Mouse (Mus musculus): ENCODE data around the gene Csf3.
"Not testable (repeated sequence)": the region's sequence is repeated elsewhere in the genome, so short reads cannot be mapped to it uniquely, and the experiment has no call there.

The Csf3 gene

DNA sequence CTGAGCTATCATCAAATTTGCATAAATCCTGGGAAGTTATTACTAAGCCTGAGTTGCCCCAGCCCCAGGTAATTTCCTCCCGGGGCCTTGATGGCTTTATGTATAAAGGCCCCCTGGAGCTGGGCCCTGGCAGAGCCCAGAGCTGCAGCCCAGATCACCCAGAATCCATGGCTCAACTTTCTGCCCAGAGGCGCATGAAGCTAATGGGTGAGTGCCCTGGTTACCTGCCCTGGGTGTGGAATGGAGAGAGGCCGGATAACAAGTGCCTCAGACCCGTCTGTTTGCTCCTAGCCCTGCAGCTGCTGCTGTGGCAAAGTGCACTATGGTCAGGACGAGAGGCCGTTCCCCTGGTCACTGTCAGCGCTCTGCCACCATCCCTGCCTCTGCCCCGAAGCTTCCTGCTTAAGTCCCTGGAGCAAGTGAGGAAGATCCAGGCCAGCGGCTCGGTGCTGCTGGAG lies at the start of gene Csf3:
Gene Csf3, plus strand, starts transcription at position 51 of the 458 bp plus-strand sequence.
- DNase-seq, result no peak

DNA sequence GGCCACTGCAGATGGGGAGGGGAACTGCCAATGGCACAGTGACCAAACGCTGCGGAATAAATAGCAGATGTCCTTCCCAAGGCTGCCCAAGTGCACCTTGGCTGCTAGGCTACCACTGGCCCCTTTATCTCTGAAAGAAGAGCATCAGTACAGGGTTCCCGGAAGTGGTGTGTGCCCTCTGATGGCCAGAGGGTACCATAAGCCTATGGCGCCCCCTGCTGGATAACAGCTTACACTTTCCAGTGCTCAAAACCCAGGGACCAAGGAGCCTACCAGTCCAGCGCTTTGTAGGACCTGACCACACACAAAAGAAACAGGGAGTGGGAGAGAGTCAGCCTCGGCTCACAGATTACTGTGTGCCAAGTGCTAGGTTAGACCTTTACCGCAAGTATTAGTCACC lies 46.0 kb upstream of the Csf3 start:
- peak; percentile 19 for DNase-seq

DNA sequence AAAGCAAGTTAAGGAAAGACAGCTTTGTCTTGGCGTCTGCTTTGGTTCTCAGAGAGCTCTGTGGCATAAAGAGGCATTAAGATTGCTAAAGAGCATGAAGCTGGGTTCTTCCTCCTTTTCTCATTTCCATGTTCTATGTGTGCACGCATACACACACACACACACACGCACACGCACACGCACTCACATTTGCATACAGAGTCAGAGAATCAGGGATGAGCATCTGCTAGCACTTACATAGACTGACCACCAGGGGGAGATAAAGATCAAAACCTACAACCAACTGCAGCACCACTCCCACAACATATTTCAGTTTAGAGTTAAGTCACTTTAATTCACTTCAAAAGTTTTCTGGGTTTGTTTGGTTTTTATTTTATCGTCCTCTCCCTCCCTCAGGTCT lies 40.5 kb upstream of the Csf3 start:
- peak; percentile 50 for DNase-seq

DNA sequence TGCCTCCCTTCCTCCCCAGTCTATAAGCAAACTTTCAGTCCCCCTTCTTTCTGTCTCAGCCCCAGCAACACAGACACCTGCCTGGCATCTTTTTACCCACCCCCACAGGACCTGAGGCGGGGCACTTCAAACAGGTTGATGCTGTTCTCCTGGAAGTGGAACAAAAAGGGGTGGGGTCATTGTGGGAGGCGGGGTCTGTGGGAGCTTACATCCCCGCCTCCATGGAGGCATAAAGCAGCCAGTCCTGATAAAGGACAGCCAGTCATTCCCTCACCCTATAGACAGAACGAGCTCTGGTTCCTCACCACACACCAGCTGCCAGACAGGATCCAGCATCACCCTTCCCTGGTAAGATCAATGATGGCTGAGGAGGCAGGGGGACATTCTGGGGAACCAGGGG lies 37.0 kb upstream of the Csf3 start, which contains the start of gene Gsdma:
Gene Gsdma, plus strand, starts transcription at position 261 of the 400 bp plus-strand sequence.
- DNase-seq, result no peak

DNA sequence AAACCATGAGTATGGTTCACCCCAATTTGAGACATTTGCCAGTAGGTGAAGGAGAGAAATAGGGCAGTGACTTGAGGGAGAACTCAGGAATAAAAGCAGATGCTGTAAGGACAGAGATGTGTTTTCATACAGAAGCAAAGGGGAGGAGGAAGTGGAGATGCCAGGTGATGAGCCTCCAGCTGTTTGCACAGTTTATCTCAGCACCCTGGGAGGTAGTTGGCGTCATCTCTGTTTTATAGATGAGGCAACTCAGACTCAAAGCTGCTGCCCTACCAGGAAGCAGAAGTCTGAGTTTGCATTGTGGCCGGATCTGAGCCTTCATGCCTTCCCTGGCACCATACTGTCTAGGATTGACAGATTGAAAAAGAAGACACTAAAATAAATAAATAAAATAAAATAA lies 32.1 kb upstream of the Csf3 start:
- no peak for DNase-seq

DNA sequence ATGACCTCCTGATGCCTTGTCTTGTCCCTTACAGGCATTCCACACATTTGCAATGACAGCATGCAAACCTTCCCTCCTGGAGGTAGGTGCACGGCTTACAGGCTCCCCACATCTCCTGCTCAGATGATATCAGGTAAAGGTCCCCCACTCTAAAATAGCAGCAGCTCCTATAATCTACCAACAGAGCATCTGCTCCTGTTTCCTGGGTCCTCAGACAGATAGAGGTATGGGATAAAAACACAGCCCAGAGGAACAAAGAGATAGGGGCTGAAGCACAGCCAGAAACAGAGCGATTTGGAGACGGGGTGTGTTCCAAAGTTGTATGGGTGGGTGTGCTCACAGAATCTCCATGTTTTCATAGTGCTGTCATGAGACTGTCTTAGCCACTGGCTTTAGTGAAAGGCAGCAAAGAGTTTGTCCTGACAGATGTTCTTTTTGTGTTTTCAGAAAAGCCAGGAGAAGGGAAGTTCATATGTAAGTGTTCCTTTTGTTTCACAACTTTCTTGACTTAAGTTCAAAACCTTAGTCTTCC lies 29.7 kb upstream of the Csf3 start:
- DNase-seq, result no peak

DNA sequence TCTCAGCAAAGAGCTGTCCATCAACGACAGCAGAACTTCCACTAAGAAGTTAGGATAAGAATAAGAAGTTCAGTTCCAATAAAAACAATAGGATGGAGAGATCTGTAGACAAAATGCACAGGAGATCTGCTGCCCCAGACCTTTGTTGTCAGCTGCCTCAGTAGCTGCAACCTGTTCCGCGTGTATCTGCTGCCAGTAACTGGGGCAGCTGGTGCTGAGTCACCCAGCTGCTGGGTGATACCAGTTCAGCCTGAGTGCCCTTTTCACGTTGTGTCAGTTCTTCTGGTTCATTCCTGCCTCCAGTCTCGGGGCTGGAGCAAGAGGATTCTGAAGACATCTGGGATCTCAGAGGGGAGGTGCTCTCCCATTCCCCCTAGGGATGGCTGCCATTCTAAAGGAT lies 29.2 kb upstream of the Csf3 start:
- DNase-seq, result no peak

DNA sequence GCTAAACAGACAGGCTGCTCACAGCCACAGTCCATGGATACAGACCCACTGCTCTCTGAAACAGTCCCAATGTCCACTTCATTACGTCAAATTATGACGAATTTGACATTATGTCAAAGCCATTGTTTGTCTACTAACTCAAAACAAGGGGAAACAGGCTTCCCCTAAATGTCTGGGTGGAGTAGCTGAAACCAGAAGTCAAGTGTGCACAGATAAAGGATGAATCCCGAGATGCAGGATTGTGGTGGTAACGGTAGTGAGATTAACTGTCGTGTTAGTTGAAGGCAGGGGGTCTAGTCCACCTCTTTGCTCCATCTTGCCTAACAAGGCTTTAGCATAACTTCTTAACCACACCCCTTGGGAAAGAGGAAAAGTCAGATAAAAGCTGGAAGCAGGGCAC lies 28.6 kb upstream of the Csf3 start:
- no peak for DNase-seq

DNA sequence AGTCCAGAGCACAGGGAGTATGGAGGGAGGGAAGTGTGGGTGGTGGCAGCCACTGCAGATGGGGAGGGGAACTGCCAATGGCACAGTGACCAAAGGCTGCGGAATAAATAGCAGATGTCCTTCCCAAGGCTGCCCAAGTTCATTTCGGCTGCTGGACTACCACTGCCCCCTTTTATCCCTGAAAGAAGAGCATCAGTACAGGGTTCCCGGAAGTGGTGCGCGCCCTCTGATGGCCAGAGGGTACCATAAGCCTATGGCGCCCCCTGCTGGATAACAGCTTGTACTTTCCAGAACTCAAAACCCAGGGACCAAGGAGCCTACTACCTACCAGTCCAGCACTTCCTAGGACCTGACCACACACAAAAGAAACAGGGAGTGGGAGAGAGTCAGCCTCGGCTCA lies 27.9 kb upstream of the Csf3 start:
- DNase-seq, result peak; percentile 56

DNA sequence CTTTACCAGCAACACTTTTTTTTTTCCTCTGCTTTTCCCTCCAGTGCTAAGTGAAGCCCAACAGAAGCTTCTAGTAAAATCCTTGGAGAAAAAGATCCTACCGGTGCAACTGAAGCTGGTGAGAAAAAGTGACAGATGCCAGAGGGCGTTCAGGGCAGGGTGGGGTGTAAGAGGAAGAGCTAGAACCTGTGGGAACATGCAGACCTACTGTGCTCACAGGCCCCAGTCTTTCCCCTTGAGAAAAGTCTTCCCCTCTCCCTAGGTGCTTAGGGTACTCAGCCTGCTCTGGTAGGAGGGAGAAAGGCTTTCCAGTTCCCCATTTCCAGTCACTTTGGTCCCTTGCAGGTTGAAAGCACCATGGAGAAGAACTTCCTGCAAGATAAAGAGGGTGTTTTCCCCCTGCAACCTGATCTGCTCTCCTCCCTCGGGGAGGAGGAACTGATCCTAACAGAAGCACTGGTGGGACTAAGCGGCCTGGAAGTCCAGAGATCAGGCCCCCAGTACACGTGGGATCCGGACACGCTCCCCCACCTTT lies 25.2 kb upstream of the Csf3 start:
- no peak for DNase-seq

DNA sequence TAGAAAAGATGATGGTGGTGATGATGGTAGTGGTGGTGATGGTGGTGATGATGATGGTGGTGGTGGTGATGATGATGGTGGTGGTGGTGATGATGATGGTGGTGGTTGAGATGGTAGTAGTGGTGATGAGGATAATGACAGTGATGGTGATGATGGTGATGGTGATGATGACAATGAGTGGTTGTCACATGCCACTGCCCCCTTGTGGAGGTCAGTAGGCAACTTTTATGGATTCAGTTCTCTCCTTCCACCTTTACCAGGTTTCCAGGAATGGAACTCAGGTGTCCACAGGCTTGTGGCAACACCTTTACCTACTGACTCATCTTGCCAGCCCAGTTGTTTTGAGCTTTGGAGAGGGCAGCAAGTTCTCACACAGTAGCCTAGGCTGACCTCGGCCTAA lies 21.0 kb upstream of the Csf3 start:
- no peak for DNase-seq

DNA sequence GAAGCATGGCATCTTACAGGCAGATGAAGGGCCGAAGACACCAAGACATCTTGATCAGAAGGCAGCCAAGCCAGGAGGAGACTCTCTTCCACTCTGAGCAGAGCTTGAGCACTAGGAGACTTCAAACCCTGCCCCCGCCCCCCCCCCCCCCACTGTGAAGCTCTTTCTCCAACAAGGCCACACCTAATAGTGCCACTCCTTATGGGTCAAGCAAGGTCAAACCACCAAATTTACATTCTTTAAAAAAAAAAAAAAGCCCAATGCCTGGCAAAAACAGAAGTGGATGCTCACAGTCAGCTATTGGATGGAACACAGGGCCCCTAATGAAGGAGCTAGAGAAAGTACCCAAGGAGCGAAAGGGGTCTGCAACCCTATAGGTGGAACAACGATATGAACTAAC lies 20.5 kb upstream of the Csf3 start:
- not testable (repeated sequence) for DNase-seq

DNA sequence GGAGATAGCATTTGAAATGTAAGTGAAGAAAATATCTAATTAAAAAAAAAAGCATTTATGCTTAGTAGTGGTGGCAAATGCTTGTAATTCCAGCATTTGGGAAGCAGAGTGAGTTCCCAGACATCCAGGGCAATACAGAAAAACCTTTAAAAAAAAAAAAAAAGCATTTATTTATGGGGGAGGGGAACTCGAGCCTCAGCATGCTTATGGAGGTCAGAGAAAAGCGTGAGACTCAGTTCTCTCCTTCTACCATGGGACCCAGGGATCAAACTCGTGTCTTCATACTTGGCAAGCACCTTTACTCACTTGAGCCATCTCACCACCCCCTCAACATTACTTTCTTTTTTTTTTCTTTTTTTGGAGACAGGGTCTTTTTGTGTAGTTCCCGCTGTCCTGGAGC lies 19.9 kb upstream of the Csf3 start:
- DNase-seq, result no peak

DNA sequence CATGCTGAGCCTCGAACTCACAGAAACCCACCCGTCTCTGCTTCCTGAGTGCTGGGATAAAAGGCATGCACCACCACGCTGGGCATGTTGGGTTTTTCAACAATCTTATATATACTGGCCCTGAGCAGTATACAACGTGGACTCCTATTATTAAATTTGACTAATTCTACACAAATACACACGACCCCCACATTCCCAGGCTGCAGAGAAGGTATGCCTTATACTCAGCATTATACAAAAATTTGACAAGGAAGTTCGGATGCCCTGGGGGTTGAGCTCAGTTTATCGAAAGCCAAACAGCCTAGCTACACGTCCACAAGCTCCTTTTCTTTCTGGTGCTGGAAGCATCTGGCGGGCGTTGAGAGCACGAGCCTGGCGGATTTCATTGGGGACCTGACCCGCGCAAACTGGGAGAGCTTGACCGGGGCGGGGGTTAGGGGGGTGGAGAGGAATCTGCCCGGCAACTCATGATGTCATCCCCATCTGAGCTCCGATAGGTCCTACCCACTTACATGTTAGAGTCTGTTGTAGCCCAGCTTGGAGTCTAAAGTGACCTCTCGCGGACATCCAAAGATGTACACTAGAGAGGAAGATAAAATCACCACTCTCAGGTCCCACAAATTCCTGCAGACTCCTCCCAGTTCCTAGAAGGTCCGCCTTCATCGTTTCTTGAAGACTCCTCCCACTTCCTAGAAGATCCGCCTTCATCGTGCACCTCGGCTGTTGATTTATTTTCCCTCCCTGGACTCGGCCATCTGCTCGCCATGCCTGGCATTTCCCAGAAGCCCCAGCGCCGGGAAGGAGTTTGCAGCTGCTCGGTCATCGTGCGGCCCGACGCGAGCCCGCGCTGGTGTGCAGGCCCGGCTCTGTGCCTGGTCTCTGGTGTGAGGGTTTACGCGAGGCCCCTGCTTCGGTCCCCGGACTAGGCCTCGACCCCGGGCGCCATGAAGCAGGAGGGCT lies 19.0 kb upstream of the Csf3 start, which contains the start of gene Psmd3:
Gene Psmd3, plus strand, starts transcription at position 769 of the 960 bp plus-strand sequence.
- peak; percentile 96 for DNase-seq

DNA sequence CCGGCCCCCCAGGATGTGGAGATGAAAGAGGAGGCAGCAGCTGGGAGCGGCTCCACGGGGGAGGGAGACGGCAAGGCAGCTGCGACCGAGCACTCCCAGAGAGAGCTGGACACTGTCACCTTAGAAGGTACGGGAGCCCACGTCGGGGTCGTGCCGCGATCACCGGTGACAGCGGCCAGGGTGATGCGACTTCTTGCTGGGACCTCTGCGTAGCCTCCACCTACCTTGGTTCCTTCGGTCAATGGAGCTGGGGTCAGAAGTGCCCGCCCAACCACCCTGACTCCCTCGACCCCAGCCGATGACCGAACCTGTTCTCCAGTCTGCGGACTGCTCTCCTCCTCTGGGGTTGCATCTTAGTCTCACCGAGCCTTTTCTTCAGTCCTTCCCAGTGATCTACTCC lies 18.3 kb upstream of the Csf3 start:
- DNase-seq, result no peak

DNA sequence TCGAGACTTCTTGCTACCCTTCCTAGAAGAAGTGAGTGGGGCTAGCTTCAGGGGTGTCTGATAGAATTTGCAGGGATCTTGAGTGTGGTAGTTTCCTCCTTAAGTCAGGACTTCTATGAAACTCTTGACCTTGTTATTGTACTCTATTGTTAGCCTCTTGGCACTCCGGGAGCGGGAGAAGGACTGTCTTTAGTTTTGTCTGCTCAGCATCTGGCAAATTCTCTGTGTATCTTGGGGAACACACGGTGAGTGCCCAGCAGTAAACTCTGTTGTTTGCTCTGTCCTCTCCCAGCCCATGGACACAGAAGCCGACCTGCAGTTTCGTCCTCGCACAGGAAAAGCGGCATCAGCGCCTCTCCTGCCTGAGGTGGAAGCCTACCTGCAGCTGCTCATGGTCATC lies 15.4 kb upstream of the Csf3 start:
- DNase-seq, result no peak

DNA sequence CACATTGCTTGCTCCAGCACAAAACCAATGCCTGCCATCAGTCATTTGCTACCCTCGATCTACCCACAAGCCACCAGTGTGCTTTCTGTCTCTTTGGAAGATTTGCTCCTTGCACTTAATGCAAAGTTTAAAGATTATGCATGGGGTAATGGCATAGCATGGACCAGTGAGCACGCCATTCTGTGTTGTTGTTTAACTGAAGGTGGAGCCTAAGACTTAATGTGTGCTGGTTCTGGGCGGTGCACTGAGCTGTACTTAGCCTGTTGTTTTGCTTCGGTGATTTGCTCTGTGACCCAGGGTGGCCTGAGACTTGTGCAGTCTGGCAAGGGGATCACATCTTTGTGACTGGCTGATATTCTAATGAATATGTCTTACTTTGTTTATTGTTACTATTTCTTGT lies 14.1 kb upstream of the Csf3 start:
- no peak for DNase-seq

DNA sequence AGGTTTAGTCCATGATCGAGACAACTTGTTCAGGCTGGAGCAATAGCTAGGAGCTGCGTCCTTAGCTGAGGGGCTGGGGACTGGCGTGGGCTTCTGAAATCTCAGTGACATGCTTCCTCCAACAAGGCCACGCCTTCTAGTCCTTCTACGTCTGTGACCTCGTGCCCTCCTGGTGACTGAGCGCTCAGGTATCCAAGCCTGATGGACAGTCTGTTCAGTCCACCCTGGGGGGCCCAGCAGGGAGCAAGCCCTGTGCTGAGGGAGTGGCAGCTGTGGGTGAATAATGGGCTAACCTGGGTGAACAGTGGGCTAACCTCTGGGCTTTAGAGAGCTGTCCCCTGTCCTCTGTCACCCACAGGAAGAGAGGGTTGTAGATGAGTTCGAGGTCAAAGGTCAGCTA lies 13.1 kb upstream of the Csf3 start:
- no peak for DNase-seq

DNA sequence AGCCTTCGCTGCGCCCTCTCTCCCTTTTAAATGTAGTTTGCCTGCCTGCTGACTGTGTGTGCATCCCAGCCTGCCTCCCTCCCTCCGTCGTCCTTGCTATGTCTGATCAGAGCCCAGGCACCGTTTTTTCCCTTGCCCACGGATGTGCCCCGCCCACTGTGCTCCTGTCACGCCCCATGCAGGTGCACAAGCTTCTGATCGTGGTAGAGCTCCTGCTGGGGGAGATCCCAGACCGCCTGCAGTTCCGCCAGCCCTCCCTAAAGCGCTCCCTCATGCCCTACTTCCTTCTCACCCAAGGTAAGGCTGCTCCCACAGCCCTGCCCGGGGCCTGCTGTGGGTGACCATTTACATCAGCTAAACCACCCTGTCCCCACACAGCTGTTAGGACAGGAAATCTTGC lies 7.9 kb upstream of the Csf3 start:
- DNase-seq, result no peak

DNA sequence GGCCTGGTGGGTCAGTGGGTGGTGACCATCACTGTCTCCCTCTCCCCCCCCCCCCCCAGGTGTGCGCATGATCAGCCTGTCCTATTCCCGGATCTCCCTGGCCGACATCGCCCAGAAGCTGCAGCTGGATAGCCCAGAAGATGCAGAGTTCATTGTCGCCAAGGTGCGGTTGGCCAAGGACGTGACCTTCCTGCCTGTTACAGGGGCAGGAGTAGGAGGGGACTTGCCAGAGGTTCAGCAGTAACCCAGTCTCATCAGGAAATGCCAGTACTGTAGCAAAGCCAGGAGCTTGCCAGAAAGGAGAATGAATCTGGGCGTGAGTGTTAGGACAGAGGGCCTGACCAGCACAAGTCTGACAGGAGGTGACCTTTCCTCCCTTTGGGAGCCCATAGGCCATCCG lies 7.3 kb upstream of the Csf3 start:
- DNase-seq, result no peak

DNA sequence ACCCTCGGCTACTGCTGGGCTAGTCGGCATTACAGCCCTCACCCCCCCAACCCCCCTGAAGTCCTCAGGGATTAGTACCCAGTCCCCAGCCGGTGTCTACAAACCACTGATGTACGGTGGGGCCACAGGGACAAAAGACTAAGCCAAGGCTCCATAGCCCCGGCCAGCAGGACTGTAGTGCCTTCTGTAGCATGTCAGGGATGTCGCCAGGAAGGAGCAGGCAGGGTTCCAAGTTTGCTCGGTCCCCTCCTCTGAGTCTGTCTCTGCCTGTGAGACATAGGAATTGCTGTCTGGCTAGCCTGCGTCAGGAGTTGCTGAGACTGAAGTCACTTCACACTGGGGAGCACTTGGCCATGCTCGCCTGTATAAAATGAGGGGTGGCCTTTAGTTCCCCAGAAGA lies 6.8 kb upstream of the Csf3 start:
- no peak for DNase-seq

DNA sequence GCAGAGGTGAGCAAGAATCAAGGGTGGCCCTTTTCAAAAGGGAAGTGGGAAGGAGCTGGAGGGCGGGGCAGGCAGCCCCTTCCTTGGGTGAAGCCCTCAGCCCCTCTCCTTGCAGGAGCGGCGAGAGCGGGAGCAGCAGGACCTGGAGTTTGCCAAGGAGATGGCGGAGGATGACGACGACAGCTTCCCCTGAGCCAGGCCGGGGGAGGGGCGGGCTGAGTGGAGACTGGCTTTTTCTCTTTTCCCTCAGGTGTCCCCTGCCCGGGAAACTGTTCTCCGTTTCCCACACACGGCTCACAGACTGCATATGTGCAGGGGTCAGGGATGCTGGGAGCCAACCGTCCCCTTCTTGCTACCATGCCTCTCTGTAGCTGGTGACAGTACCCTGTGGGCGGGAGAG lies 5.7 kb upstream of the Csf3 start:
- DNase-seq, result no peak

DNA sequence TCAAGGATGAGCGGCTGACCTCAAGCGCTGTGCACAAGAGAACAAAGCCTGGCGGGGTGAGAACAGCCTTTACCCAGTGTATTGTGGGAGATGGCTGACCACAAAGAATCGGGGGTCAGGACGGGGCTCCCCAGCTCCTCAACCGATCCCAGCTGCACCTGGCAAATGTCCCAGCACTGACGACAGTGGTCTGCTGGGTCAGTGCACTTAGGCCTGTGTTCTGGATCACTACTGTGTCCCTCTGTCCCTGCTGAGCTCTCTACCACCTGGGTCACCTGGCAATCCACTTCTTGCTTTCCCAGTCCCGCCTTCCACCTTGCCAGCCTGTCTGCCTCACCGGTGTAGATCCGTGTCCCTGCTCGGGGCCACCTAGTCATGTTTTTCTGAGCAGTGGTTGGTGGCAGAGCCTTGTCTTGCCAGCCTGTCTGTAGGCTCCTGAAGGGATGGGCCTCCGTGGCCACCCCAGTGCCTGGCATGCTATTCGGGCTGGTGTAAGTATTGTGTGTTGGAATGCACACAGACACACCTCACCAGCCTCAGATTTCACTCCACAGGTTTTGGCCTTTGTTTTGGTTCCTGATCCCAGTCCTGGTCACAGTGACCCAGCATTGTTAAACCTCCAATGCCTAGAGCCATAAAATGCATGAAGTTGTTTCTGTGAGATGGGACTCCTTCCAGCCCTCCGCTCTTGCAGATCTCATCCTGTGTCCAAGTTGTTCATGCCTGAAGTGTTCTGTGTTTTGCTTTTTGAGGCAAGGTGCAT lies 4.4 kb upstream of the Csf3 start:
- no peak for DNase-seq
